Mouse (Mus musculus): ENCODE results near the gene Mfap1a. TPM values are rescaled to one million over a fixed set of nuclear protein-coding genes. Genes with fewer than 3 reads are reported as not detected.

The Mfap1a gene
- polyA plus RNA-seq (2012; fragmentation: generic; extraction: Trizol) = 1 to 10 TPM in 1 of 2 experiments, under 1 TPM in 1; 0.75 to 9.4 TPM

GRCm38 (mm10) chr2:121505942-121506882 is at the start of gene Mfap1a, which contains the start of gene Wdr76:
TSS of gene Mfap1a (minus strand) at chr2:121506665.
TSS of gene Wdr76 (plus strand) at chr2:121506723.

DNA sequence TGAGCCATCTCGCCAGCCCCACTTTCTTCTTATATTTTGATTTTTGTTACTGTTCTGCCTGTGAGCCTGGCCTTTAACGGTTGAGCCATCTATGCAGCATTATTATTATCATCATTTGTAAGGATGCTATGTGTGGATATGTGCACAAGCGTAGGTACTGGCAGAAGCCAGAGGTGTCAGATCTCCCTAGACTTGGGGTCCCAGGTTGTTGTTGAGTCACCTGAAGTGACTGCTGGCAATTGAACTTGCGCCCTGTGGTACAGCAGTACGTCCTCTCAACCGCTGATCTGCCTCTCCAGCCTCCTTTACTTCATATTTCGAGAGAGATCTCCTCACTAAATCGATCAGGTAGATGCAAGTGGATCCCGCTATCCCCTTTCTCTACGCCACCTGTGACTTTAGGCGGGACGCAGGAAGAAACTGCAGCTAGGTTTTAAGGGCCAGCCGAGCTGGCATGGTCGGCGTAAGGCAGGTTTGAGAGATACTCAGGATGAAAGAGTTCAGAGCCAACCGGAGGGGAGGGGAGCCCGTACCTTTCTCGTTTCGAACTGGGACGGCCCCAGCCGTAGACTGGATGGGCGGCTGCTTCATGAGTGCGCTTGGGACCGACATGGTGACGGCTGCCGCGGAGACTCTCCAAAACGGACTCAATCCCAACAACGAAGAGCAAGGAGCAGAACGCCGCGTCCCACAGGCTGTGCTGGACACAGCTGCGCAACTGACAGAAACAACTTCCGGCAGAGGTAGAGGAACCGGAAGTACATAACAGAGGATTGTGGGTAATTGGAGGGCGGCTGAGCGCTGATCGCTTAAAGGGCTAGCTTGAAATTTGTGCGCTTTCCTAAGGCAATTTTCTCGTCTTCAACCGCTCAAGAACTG is 32.9 kb downstream of the Mfap1a start, which contains the start of gene Mfap1b:
Mfap1b (minus strand) TSS at position 767 of the 879 bp plus-strand sequence.

DNA sequence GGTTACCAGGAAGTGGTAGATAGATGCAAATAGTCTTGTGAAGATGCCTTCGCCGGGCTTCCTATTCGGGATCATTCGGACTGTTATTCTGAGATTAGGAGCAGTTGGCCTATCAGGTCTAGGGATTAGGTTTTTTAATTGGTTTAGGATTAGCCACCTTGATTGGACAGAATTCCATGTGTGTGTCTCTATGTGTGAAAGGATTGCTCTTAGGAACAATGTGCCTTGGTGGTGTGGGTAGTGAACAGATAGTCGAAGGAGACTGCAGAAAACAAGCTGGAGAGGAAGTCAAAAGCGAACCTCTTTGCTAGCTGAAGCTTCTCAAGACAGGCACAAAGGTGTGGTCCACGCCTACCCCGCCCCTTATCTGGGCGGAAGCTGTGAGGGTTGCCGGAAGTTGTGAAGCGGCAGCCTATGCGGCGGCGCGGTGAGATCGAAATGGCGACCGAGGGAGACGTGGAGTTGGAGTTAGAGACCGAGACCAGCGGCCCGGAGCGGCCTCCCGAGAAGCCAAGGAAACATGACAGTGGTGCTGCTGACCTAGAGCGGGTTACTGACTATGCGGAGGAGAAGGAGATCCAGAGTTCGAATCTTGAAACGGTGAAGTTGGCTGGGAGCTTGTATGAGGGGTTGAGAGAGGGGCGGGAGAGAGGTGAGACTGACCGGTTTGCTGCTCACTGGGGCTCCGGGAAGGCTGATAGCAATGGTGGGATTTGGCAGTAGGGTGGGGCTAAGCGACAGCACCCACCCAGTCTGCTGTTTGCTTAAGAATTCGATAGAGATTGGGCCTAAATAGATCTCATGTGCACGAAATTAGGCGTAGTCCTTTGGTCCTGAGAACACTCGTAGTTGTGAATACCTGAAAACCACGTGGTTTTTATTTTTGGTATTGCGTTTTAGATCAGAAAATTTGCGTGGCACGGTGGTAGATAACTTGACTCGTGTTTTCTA is 49.5 kb downstream of the Mfap1a start, which contains the start of gene Serinc4:
Serinc4 (minus strand) TSS at position 90 of the 951 bp plus-strand sequence.

GRCm38 (mm10) chr2:121452990-121453389 is 53.5 kb downstream of the Mfap1a start, which contains the start of gene Hypk:
TSS of gene Hypk (plus strand) at chr2:121453290.

DNA sequence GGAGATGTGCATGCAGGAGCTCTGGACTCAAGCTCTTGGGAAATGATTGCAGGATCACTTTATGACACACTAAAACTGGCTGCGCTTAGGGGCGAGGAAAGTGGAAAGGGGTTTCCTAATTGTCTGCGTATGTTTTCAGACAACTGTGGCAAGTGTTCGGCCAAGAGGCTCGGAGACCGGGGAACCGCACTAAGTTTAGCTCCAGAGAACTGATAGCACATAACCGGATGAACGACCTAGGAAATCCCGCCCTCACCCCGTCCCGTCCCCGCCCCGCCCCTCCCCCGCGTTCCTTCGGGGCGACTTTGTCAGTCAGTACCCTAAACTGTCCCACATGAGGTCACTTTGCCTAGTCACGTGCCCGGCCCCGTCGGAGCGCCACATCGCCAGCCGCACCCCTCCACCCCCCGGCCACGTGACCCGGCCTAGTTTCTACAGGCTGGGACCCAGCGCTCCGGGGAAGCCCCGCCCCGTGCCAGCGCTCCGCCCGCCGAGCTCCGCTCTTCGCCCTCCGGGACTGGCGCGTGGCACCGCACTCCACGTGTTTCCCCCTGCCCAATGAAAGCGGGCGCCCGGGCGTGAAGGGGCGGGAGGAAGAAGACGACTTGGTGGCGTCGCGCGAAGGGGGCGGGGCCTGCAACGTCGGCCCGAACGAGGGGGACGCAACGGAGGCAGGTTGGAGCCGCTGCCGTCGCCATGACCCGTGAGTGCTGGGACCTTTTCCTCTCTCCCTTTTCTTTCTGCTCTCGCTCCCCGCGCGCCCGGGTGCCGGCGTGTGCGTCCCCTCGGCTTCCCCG is 57.5 kb downstream of the Mfap1a start, which contains the start of gene Serf2:
Serf2 (plus strand) TSS at position 457 of the 797 bp plus-strand sequence.

DNA sequence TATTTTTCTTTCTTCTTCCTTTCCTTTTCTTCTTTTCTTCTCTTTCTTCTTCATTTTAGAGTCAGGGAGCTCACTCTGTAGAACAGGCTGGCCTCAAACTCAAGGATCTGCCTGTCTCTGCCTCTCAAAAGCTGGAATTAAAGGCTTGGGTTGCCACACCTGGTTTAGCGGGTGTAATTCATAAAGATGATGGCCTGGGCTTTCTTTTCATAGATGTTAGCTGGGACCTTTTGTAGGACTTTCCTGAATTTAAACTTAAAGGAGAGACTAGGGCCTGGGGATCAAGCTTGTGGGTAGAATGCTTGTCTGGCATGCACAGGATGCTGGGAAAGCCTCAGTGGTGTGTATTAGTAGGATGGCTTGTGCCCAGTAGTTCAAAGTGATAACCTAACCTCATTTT is 62.3 kb downstream of the Mfap1a start, which contains the start of gene Ell3:
Ell3 (minus strand) TSS at position 101 of the 400 bp plus-strand sequence.

Other genes starting within 250 kb of the Mfap1a start
- gene Trp53bp1, start 235.3 kb downstream of the Mfap1a start, polyA plus RNA-seq (2012; fragmentation: generic; extraction: Trizol) = 10 to 100 TPM in 1 of 2 experiments, 1 to 10 TPM in 1; 1.9 to 16.1 TPM
- 10 to 100 TPM in 1 of 2 experiments, 1 to 10 TPM in 1; 9.6 to 20.3 TPM for gene Map1a, start 217.1 kb downstream of the Mfap1a start, polyA plus RNA-seq (2012; fragmentation: generic; extraction: Trizol)
- 1 to 10 TPM; 1.7 to 5.2 TPM for gene Ppip5k1, start 151.3 kb downstream of the Mfap1a start, polyA plus RNA-seq (2012; fragmentation: generic; extraction: Trizol)
- gene Ckmt1, start 149.0 kb downstream of the Mfap1a start, polyA plus RNA-seq (2012; fragmentation: generic; extraction: Trizol) = under 1 TPM; 0.33 to 0.79 TPM
- gene Strc, start 119.5 kb downstream of the Mfap1a start, polyA plus RNA-seq (2012; fragmentation: generic; extraction: Trizol) = not detected
- gene Pdia3, start 92.9 kb downstream of the Mfap1a start, polyA plus RNA-seq (2012; fragmentation: generic; extraction: Trizol) = 100 to 1,000 TPM in 1 of 2 experiments, 10 to 100 TPM in 1; 29.7 to 200 TPM
- gene Catsper2, start 92.9 kb downstream of the Mfap1a start, polyA plus RNA-seq (2012; fragmentation: generic; extraction: Trizol) = 1 to 10 TPM in 1 of 2 experiments, under 1 TPM in 1; 0.56 to 2.3 TPM
- gene Ell3, start 62.4 kb downstream of the Mfap1a start, polyA plus RNA-seq (2012; fragmentation: generic; extraction: Trizol) = under 1 TPM in 1 of 2 experiments, not detected in 1; 0.14 TPM
- gene Serf2, start 57.5 kb downstream of the Mfap1a start, polyA plus RNA-seq (2012; fragmentation: generic; extraction: Trizol) = 1,000 to 10,000 TPM in 1 of 2 experiments, 100 to 1,000 TPM in 1; 627 to 1,090 TPM
- gene Hypk, start 53.4 kb downstream of the Mfap1a start, polyA plus RNA-seq (2012; fragmentation: generic; extraction: Trizol) = 10 to 100 TPM; 12.1 to 14.8 TPM
- under 1 TPM in 1 of 2 experiments, not detected in 1; 0.55 TPM for gene Serinc4, start 49.9 kb downstream of the Mfap1a start, polyA plus RNA-seq (2012; fragmentation: generic; extraction: Trizol)
- gene Mfap1b, start 32.6 kb downstream of the Mfap1a start, polyA plus RNA-seq (2012; fragmentation: generic; extraction: Trizol) = 10 to 100 TPM in 1 of 2 experiments, 1 to 10 TPM in 1; 1.0 to 11.0 TPM
- gene Wdr76, start 58 bp upstream of the Mfap1a start, polyA plus RNA-seq (2012; fragmentation: generic; extraction: Trizol) = 1 to 10 TPM in 1 of 2 experiments, under 1 TPM in 1; 0.37 to 1.7 TPM

Data from C3H10T1/2 (cell line).